Mouse (Mus musculus) MEL (cell line): Measurements from ENCODE around the gene 2210011C24Rik. TPM values are rescaled to one million over a fixed set of nuclear protein-coding genes. Genes with fewer than 3 reads are reported as not detected.

ENCODE experiments used
- DNase-seq: peaks from one replicate; pipeline ENCODE4 v3.0.0; 2011; ENCODE audit warnings: low read depth, low spot score
- H3K27ac ChIP-seq: 2 replicates; pipeline ENCODE4 v1.5.1; 2012; ENCODE audit warnings: low read depth, mild to moderate bottlenecking, control low read depth, low read length, moderate library complexity; ENCODE audit not compliant: control insufficient read depth
- H3K27me3 ChIP-seq, 2 experiments: fragments of 150-350 bp in 1 of 2; sonication (generic) in 1 of 2; 2 replicates each; pipeline ENCODE4 v1.6.1; 2012; ENCODE audit warnings: low read length in 2 of 2, mild to moderate bottlenecking in 2 of 2, improper control_type of control experiment in 1 of 2, moderate library complexity in 1 of 2; ENCODE audit not compliant: insufficient read depth in 2 of 2, control insufficient read depth in 1 of 2
- H3K36me3 ChIP-seq, 2 experiments: 2 replicates each; pipeline ENCODE4 v1.6.1; 2012 to 2014; ENCODE audit warnings: low read length in 2 of 2, improper control_type of control experiment in 1 of 2, inconsistent platforms in 1 of 2, mild to moderate bottlenecking in 1 of 2; ENCODE audit not compliant: insufficient read depth in 2 of 2, control insufficient read depth in 1 of 2
- H3K4me1 ChIP-seq, 2 experiments: fragments of 150-350 bp in 1 of 2; sonication (generic) in 1 of 2; 2 replicates each; pipeline ENCODE4 v1.6.1; 2012; ENCODE audit warnings: low read length in 2 of 2, improper control_type of control experiment in 1 of 2, mild to moderate bottlenecking in 1 of 2; ENCODE audit not compliant: insufficient read depth in 2 of 2, control insufficient read depth in 1 of 2
- H3K4me3 ChIP-seq, 2 experiments: fragments of 150-350 bp in 1 of 2; sonication (generic) in 1 of 2; 2 replicates each; pipeline ENCODE4 v1.5.1; 2012; ENCODE audit warnings: low read depth in 2 of 2, low read length in 2 of 2, mild to moderate bottlenecking in 2 of 2, moderate library complexity in 2 of 2, control low read depth in 1 of 2, improper control_type of control experiment in 1 of 2; ENCODE audit not compliant: control insufficient read depth in 1 of 2, insufficient read depth in 1 of 2
- H3K79me2 ChIP-seq: 2 replicates; pipeline ENCODE4 v1.6.1; 2012; ENCODE audit warnings: mild to moderate bottlenecking, low read length, moderate library complexity; ENCODE audit not compliant: control insufficient read depth, poor library complexity, insufficient read depth
- H3K9ac ChIP-seq: 2 replicates; pipeline ENCODE4 v1.6.1; 2012; ENCODE audit warnings: low read depth, mild to moderate bottlenecking, control low read depth, low read length, moderate library complexity; ENCODE audit not compliant: control insufficient read depth, poor library complexity, severe bottlenecking
- H3K9me3 ChIP-seq: fragments of 150-350 bp; sonication (generic); replicated peaks from 2 replicates; pipeline ENCODE4 v1.6.1; 2012; ENCODE audit warnings: mild to moderate bottlenecking, low read length, improper control_type of control experiment, moderate library complexity; ENCODE audit not compliant: insufficient read depth
- BHLHE40 ChIP-seq: IDR thresholded peaks from 2 replicates; pipeline ENCODE4 v1.6.1; 2012; ENCODE audit warnings: low read depth, mild to moderate bottlenecking, inconsistent platforms, low read length, improper control_type of control experiment, borderline replicate concordance
- CHD2 ChIP-seq: IDR thresholded peaks from 2 replicates; pipeline ENCODE4 v1.6.1; 2011; ENCODE audit warnings: low read length, improper control_type of control experiment
- CTCF ChIP-seq, 3 experiments: IDR thresholded peaks in 2 of 3; conservative IDR thresholded peaks in 1 of 3; 2 replicates each; pipeline ENCODE4 v1.5.1; 2011 to 2012; ENCODE audit warnings: low read length in 3 of 3, low read depth in 2 of 3, mild to moderate bottlenecking in 2 of 3, improper control_type of control experiment in 1 of 3, inconsistent platforms in 1 of 3, mixed read lengths in 1 of 3, moderate library complexity in 1 of 3; ENCODE audit not compliant: control insufficient read depth in 1 of 3, insufficient read depth in 1 of 3, poor library complexity in 1 of 3, severe bottlenecking in 1 of 3
- E2F4 ChIP-seq: IDR thresholded peaks from 2 replicates; pipeline ENCODE4 v1.6.1; 2011; ENCODE audit warnings: low read depth, low read length, improper control_type of control experiment, borderline replicate concordance
- GABPA ChIP-seq: IDR thresholded peaks from 2 replicates; pipeline ENCODE4 v1.6.1; 2012; ENCODE audit warnings: low read depth, mild to moderate bottlenecking, inconsistent platforms, low read length, improper control_type of control experiment, moderate library complexity
- MAX ChIP-seq: IDR thresholded peaks from 2 replicates; pipeline ENCODE4 v1.6.1; 2011; ENCODE audit warnings: low read length, improper control_type of control experiment
- MEF2A ChIP-seq: IDR thresholded peaks from 2 replicates; pipeline ENCODE4 v1.6.1; 2014; ENCODE audit warnings: low read depth, mild to moderate bottlenecking, inconsistent platforms, low read length, improper control_type of control experiment; ENCODE audit not compliant: poor library complexity, insufficient replicate concordance, severe bottlenecking; ENCODE audit errors: extremely low read depth
- MYB ChIP-seq: IDR thresholded peaks from 2 replicates; pipeline ENCODE4 v1.6.1; 2011; ENCODE audit warnings: mild to moderate bottlenecking, low read depth, low read length, improper control_type of control experiment
- NRF1 ChIP-seq: IDR thresholded peaks from 2 replicates; pipeline ENCODE4 v1.6.1; 2014; ENCODE audit warnings: low read depth, mild to moderate bottlenecking, inconsistent platforms, low read length, improper control_type of control experiment, moderate library complexity; ENCODE audit not compliant: poor library complexity, insufficient read depth, severe bottlenecking
- RAD21 ChIP-seq: IDR thresholded peaks from 2 replicates; pipeline ENCODE4 v1.6.1; 2011; ENCODE audit warnings: mild to moderate bottlenecking, low read depth, low read length, improper control_type of control experiment
- SMC3 ChIP-seq: IDR thresholded peaks from 2 replicates; pipeline ENCODE4 v1.6.1; 2011; ENCODE audit warnings: low read depth, low read length, improper control_type of control experiment
- USF1 ChIP-seq: IDR thresholded peaks from 2 replicates; pipeline ENCODE4 v1.6.1; 2014; ENCODE audit warnings: low read depth, mild to moderate bottlenecking, inconsistent platforms, low read length, improper control_type of control experiment, moderate library complexity
- USF2 ChIP-seq, 2 experiments: IDR thresholded peaks; 2 replicates each; pipeline ENCODE4 v1.6.1; 2011 to 2012; ENCODE audit warnings: improper control_type of control experiment in 2 of 2, low read length in 2 of 2, borderline replicate concordance in 1 of 2, inconsistent platforms in 1 of 2, low read depth in 1 of 2, mild to moderate bottlenecking in 1 of 2; ENCODE audit not compliant: insufficient read depth in 1 of 2
- ZC3H11A ChIP-seq: IDR thresholded peaks from 2 replicates; pipeline ENCODE4 v1.6.1; 2012; ENCODE audit warnings: low read depth, mild to moderate bottlenecking, inconsistent platforms, low read length, improper control_type of control experiment
- ZMIZ1 ChIP-seq: IDR thresholded peaks from 2 replicates; pipeline ENCODE4 v1.6.1; 2012; ENCODE audit warnings: low read depth, mild to moderate bottlenecking, inconsistent platforms, low read length, improper control_type of control experiment, moderate library complexity
- polyA plus RNA-seq, 2 experiments: library from polyadenylated mRNA; stranded (reverse) in 1 of 2; unstranded in 1 of 2; fragments of >175 nt in 1 of 2; fragments of >200 nt in 1 of 2; gene quantifications; 2 replicates each; pipeline versions ENCODE4 v1.2.1 to v1.2.4; 2012; ENCODE audit warnings: low replicate concordance in 2 of 2, low read depth in 1 of 2; ENCODE audit not compliant: insufficient read length in 2 of 2, insufficient read depth in 1 of 2, missing spikeins in 1 of 2
- total RNA-seq: library from RNA; depleted of rRNA; stranded (reverse); fragments of 300-350 nt; gene quantifications from 2 replicates; pipeline ENCODE4 v1.2.3, GENCODE M21; 2012

2210011C24Rik gene
- total and polyA plus RNA-seq, 3 experiments = not detected

DNA sequence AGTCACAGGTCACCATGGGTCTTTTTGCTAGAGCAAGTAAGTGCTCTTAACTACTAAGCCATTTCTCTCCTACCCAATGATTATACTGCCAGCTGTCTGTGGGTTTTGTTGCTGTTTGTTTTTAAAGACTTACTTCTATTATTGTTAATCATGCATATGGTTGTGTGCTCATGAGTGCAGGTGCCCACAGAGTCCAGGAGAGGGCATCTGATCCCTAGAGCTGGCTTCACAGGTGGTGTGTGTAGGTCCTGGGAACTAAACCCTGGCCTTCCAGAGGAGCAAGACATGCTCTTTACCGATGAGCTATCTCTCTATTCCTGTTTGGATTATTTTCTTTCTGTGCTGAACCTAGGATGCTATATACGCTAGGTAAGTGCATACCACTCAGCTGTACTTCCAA lies 47.3 kb upstream of the 2210011C24Rik start:
- peaks cover 0 to 9% of the 10 kb centered on the region in 2 experiments; a peak in 2 of 4 replicates for H3K36me3 ChIP-seq
- H3K4me3 ChIP-seq = no peak overlapping the region
- no peak for TF ChIP-seq USF1
- TF ChIP-seq MYB = no peak
- no peak for TF ChIP-seq ZC3H11A
- TF ChIP-seq GABPA = no peak
- peak; percentile 11 for TF ChIP-seq RAD21
- no peak for TF ChIP-seq BHLHE40
- no peak for TF ChIP-seq USF2 (IDR thresholded peaks at IDR 0.05; ENCODE audit: borderline replicate concordance in 1 of 2, insufficient read depth in 1 of 2, low read depth in 1 of 2, low read length in 2 of 2)
- no peak for TF ChIP-seq MAX
- TF ChIP-seq SMC3 = 0 out of 2 replicates have a peak, but pooled peaks have one; percentile 21
- no peak for TF ChIP-seq CHD2
- TF ChIP-seq CTCF (IDR thresholded peaks at IDR 0.05 in 2 of 3, conservative IDR thresholded peaks at IDR 0.05 in 1 of 3; ENCODE audit: control insufficient read depth in 1 of 3, insufficient read depth in 1 of 3, low read depth in 2 of 3, low read length in 3 of 3, poor library complexity in 1 of 3, severe bottlenecking in 1 of 3) = peak in 2 of 3 experiments; percentile 13 to 29; a peak in 2 of 6 replicates
- TF ChIP-seq ZMIZ1 = no peak
- TF ChIP-seq, all 39 proteins: peak for 3
- Histone ChIP-seq H3K9ac (no peak overlapping the region), H3K27ac (no peak overlapping the region), H3K27me3 (no peaks in the 10 kb centered on the region), H3K79me2 (no peaks in the 10 kb centered on the region), H3K4me1 (peaks cover 3 to 9% of the 10 kb centered on the region in 2 experiments; a peak in 3 of 4 replicates), H3K9me3 (no peaks in the 10 kb centered on the region)
- no peak for DNase-seq

DNA sequence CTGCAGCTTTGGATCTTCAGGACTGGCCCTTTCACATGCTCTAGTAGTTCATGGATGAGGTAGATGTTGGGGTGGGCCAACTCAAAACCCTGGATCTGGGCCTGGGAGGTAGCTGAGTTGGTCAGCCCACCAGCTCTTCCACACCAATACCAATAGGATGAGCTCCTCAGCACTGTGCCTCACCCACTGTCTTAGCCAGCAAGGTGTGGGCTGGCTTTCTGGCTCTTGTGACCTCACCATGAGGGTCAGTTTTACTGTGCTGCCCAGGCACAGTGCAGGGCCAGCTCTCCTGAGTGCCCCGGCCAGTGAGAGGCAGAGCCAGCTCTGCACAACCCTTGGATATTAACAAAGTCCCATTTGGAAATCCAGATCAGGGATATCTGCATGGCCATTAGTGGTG lies 45.9 kb upstream of the 2210011C24Rik start:
- Histone ChIP-seq H3K36me3 (no peaks in the 10 kb centered on the region), H3K4me3 (no peak overlapping the region), H3K9me3 (no peaks in the 10 kb centered on the region), H3K79me2 (no peaks in the 10 kb centered on the region), H3K9ac (no peak overlapping the region), H3K4me1 (no peaks in the 10 kb centered on the region), H3K27me3 (no peaks in the 10 kb centered on the region), H3K27ac (no peak overlapping the region)
- DNase-seq = no peak
- TF ChIP-seq ZC3H11A = no peak
- no peak for TF ChIP-seq BHLHE40
- TF ChIP-seq GABPA = no peak
- TF ChIP-seq NRF1 = no peak
- no peak for TF ChIP-seq CHD2
- no peak for TF ChIP-seq MEF2A
- no peak for TF ChIP-seq E2F4
